ENCODE assay signal across 13 mouse cellular contexts in the genomic region with DNA sequence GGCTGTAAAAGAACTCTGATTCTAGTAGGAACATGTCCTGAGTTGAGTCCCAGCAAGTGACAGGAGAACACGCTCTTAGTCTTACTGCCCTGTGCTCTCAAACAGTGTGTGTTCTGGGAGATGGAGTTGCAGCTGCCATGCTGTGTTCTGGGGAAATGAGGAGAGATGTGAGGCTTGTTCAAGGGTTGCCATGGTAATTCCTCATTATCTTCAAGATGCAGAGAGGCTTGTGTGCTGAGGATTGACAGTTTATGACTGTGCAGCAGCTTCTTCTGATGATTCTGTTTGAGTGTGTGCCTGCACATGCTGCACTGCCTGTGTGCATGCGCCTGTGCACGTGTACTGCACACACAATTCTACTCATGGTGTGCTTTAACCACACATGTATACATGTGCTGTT.
DNase-seq lines count a peak whose midpoint lies in the region; ATAC-seq and TF ChIP-seq lines count a peak whose summit lies in the region.
"Had no signal": no experiment of that assay in that cellular context is flagged by ENCODE, and none has a peak within 500 bp of the region (broad histone marks: within the 10 kb centered on the region; RNA-seq: fewer than 3 reads in every experiment).

No protein-coding gene starts in this region.

- 56% methylated on average over 3 of the region's 3 CpGs for WGBS in hindbrain, embryonic 12.5 days
- WGBS in midbrain, embryonic 11.5 days = 61% methylated on average over 3 of the region's 3 CpGs
- 68% methylated on average over 3 of the region's 3 CpGs for WGBS in intestine, postnatal 0 days

- H3K4me2 ChIP-seq in hindbrain, embryonic 12.5 days (replicated peaks) = no peak overlapping the region
- H3K4me2 ChIP-seq in midbrain, embryonic 11.5 days = no peak overlapping the region
- no peak overlapping the region for H3K4me2 ChIP-seq in intestine, postnatal 0 days (replicated peaks; ENCODE audit: low read depth)

- no peak overlapping the region for H3K9ac ChIP-seq in hindbrain, embryonic 12.5 days
- no peak overlapping the region for H3K9ac ChIP-seq in midbrain, embryonic 11.5 days (ENCODE audit: low read length)
- no peak overlapping the region for H3K9ac ChIP-seq in intestine, postnatal 0 days (ENCODE audit: low read depth, low read length)

- DNase-seq in layer of hippocampus, adult 11-12 months (ENCODE audit: low spot score) = peak; percentile 43
- DNase-seq in layer of hippocampus, postnatal 25 days (ENCODE audit: extremely low spot score in 1 of 2, low spot score in 1 of 2) = no peak
- no peak for DNase-seq in midbrain, embryonic 11.5 days (ENCODE audit: low spot score, missing footprints)
- DNase-seq in right cerebral cortex, postnatal 4 days = peak; percentile 16
- DNase-seq in heart, postnatal 36 days = no peak
- DNase-seq in urinary bladder, postnatal 25 days (ENCODE audit: low spot score) = no peak
- DNase-seq: B cell, adult 2 months; heart, postnatal 14 days; lung, adult 2 months had no signal

- no peak overlapping the region for H3K4me3 ChIP-seq in hindbrain, embryonic 12.5 days
- H3K4me3 ChIP-seq in midbrain, embryonic 11.5 days (ENCODE audit: low read depth, low read length) = no peak overlapping the region
- no peak overlapping the region for H3K4me3 ChIP-seq in intestine, postnatal 0 days (ENCODE audit: low read depth, low read length)
- H3K4me3 ChIP-seq: myocyte had no signal

- ATAC-seq in hindbrain, embryonic 12.5 days (ENCODE audit: low FRiP score) = peak; percentile 87
- ATAC-seq in midbrain, embryonic 11.5 days (ENCODE audit: low FRiP score) = peak; percentile 94
- ATAC-seq in intestine, postnatal 0 days = no peak
- ATAC-seq: Patski had no signal

- intact Hi-C loops in heart, postnatal 36 days (cut with DNase I) = no loop called here

- peak overlapping the region; percentile 67 for H3K27ac ChIP-seq in hindbrain, embryonic 12.5 days
- H3K27ac ChIP-seq in midbrain, embryonic 11.5 days (ENCODE audit: low read depth, low read length) = peak overlapping the region; percentile 63; the same call in 1 of the 2 replicates
- H3K27ac ChIP-seq in intestine, postnatal 0 days (ENCODE audit: low read depth, low read length) = no peak overlapping the region

- no peak for TF ChIP-seq CTCF in intestine, postnatal 0 days (IDR thresholded peaks at IDR 0.05; ENCODE audit: low read depth)

- H3K27me3 ChIP-seq in hindbrain, embryonic 12.5 days = no peaks in the 10 kb centered on the region
- H3K27me3 ChIP-seq in midbrain, embryonic 11.5 days (ENCODE audit: control insufficient read depth, insufficient read depth, low read length) = no peaks in the 10 kb centered on the region
- H3K27me3 ChIP-seq in intestine, postnatal 0 days (replicated peaks; ENCODE audit: control insufficient read depth, insufficient read depth, low read length) = no peaks in the 10 kb centered on the region
- H3K27me3 ChIP-seq: Patski had no signal

- H3K36me3 ChIP-seq in hindbrain, embryonic 12.5 days = no peaks in the 10 kb centered on the region
- no peaks in the 10 kb centered on the region for H3K36me3 ChIP-seq in midbrain, embryonic 11.5 days (ENCODE audit: control insufficient read depth, insufficient read depth, low read length)
- no peaks in the 10 kb centered on the region for H3K36me3 ChIP-seq in intestine, postnatal 0 days (ENCODE audit: control insufficient read depth, insufficient read depth)

- no peaks in the 10 kb centered on the region for H3K9me3 ChIP-seq in hindbrain, embryonic 12.5 days (replicated peaks)
- no peaks in the 10 kb centered on the region for H3K9me3 ChIP-seq in midbrain, embryonic 11.5 days (ENCODE audit: control insufficient read depth, low read length)
- no peaks in the 10 kb centered on the region for H3K9me3 ChIP-seq in intestine, postnatal 0 days (ENCODE audit: control insufficient read depth)

- H3K4me1 ChIP-seq in hindbrain, embryonic 12.5 days = peaks cover 6% of the 10 kb centered on the region
- H3K4me1 ChIP-seq in midbrain, embryonic 11.5 days (ENCODE audit: control insufficient read depth, insufficient read depth, low read length) = no peaks in the 10 kb centered on the region
- H3K4me1 ChIP-seq in intestine, postnatal 0 days (replicated peaks; ENCODE audit: control insufficient read depth, insufficient read depth, low read length) = no peaks in the 10 kb centered on the region

Comparison
In these comparisons a context has a peak if more than half of its experiments do, and no peak if none do; other contexts are left out.
1. DNase-seq: peak in layer of hippocampus, adult 11-12 months (single experiment) and right cerebral cortex, postnatal 4 days (single experiment); none in layer of hippocampus, postnatal 25 days (0 of 2), midbrain, embryonic 11.5 days (single experiment), heart, postnatal 36 days (0 of 2) and urinary bladder, postnatal 25 days (single experiment).